Mouse (Mus musculus) neural tube, embryonic 12.5 days (tissue): ENCODE measurements around the gene Nckap5. TPM values are rescaled to one million over a fixed set of nuclear protein-coding genes. Genes with fewer than 3 reads are reported as not detected.

Source experiments
- ATAC-seq: fragments of 200-750 bp; cut with Nextera tagmentation; 2 replicates; pipeline ENCODE4 v1.8.0; 2017; ENCODE audit warnings: low read depth, mild to moderate bottlenecking, moderate TSS enrichment, moderate library complexity; ENCODE audit not compliant: low FRiP score
- H3K27ac ChIP-seq: fragments of 300-500 bp; sonication (generic); 2 replicates; pipeline ENCODE4 v1.5.1; 2016
- H3K27me3 ChIP-seq: fragments of 300-500 bp; sonication (generic); replicated peaks from 2 replicates; pipeline ENCODE4 v1.6.1; 2016; ENCODE audit warnings: mild to moderate bottlenecking
- H3K36me3 ChIP-seq: fragments of 300-500 bp; sonication (generic); 2 replicates; pipeline ENCODE4 v1.6.1; 2016; ENCODE audit warnings: mild to moderate bottlenecking
- H3K4me1 ChIP-seq: fragments of 300-500 bp; sonication (generic); 2 replicates; pipeline ENCODE4 v1.6.1; 2016
- H3K4me2 ChIP-seq: fragments of 300-500 bp; sonication (generic); replicated peaks from 2 replicates; pipeline ENCODE4 v1.6.1; 2016; ENCODE audit warnings: mild to moderate bottlenecking
- H3K4me3 ChIP-seq: fragments of 300-500 bp; sonication (generic); 2 replicates; pipeline ENCODE4 v1.5.1; 2016
- H3K9ac ChIP-seq: fragments of 300-500 bp; sonication (generic); 2 replicates; pipeline ENCODE4 v1.6.1; 2016; ENCODE audit warnings: mild to moderate bottlenecking
- H3K9me3 ChIP-seq: fragments of 300-500 bp; sonication (generic); 2 replicates; pipeline ENCODE4 v1.6.1; 2016; ENCODE audit warnings: mild to moderate bottlenecking
- WGBS: fragments of 180-500 bp; shearing (Covaris S2); methylation state at CpG from one replicate; pipeline ENCODE4 v1.1.7; 2016; 5-methylcytosine and 5-hydroxymethylcytosine counted together
- polyA plus RNA-seq: library from polyadenylated mRNA; unstranded; fragments of >200 nt; fragmentation: Nextera tagmentation; extraction: Ambion mirVana; gene quantifications from 2 replicates; pipeline ENCODE4 v1.2.1, GENCODE M21; 2016

Nckap5 gene
- polyA plus RNA-seq, 1 experiment from 2014 or later = 25.4 TPM

GRCm38 (mm10) chr1:126763192-126763591, 67.4 kb downstream of the Nckap5 start:
- no peak for ATAC-seq
- H3K27ac ChIP-seq = no peak overlapping the region
- 94% methylated on average over 2 of the region's 2 CpGs for WGBS
- H3K9ac ChIP-seq = no peak overlapping the region
- H3K4me3 ChIP-seq = no peak overlapping the region
- H3K4me1 ChIP-seq = 0 out of 2 replicates have a peak, but pooled peaks cover 14% of the 10 kb centered on the region
- H3K4me2 ChIP-seq = no peak overlapping the region
- no peaks in the 10 kb centered on the region for H3K9me3 ChIP-seq
- no peaks in the 10 kb centered on the region for H3K27me3 ChIP-seq
- no peaks in the 10 kb centered on the region for H3K36me3 ChIP-seq

GRCm38 (mm10) chr1:126760386-126760785, 70.2 kb downstream of the Nckap5 start:
- WGBS = 25% methylated on average over 2 of the region's 2 CpGs
- ATAC-seq = no peak
- no peak overlapping the region for H3K4me3 ChIP-seq

GRCm38 (mm10) chr1:126755682-126756081, 74.9 kb downstream of the Nckap5 start:
- no peak for ATAC-seq
- Histone ChIP-seq H3K4me1 (peaks cover 27% of the 10 kb centered on the region), H3K27me3 (no peaks in the 10 kb centered on the region), H3K27ac (no peak overlapping the region), H3K36me3 (no peaks in the 10 kb centered on the region), H3K4me2 (no peak overlapping the region), H3K4me3 (no peak overlapping the region), H3K9me3 (no peaks in the 10 kb centered on the region), H3K9ac (no peak overlapping the region)
- WGBS = 22% methylated on average over 5 of the region's 5 CpGs

More at GRCm38 (mm10) chr1:126760386-126760785, 70.2 kb downstream of the Nckap5 start:
- H3K27ac ChIP-seq = no peak overlapping the region
- H3K27me3 ChIP-seq = no peaks in the 10 kb centered on the region
- no peak overlapping the region for H3K9ac ChIP-seq
- no peaks in the 10 kb centered on the region for H3K9me3 ChIP-seq
- no peaks in the 10 kb centered on the region for H3K36me3 ChIP-seq
- no peak overlapping the region for H3K4me2 ChIP-seq
- H3K4me1 ChIP-seq = 0 out of 2 replicates have a peak, but pooled peaks cover 5% of the 10 kb centered on the region

GRCm38 (mm10) chr1:126753611-126754010, 77.0 kb downstream of the Nckap5 start:
- H3K4me3 ChIP-seq = no peak overlapping the region
- no peak overlapping the region for H3K9ac ChIP-seq
- H3K27me3 ChIP-seq = no peaks in the 10 kb centered on the region
- no peaks in the 10 kb centered on the region for H3K36me3 ChIP-seq
- H3K27ac ChIP-seq = no peak overlapping the region
- no peak overlapping the region for H3K4me2 ChIP-seq
- 0 out of 2 replicates have a peak, but pooled peaks have one; percentile 19 for ATAC-seq
- peaks cover 27% of the 10 kb centered on the region for H3K4me1 ChIP-seq
- H3K9me3 ChIP-seq = no peaks in the 10 kb centered on the region

- Histone ChIP-seq H3K4me2 (no peak overlapping the region), H3K4me1 (peaks cover 27% of the 10 kb centered on the region), H3K9ac (no peak overlapping the region), H3K9me3 (no peaks in the 10 kb centered on the region), H3K36me3 (no peaks in the 10 kb centered on the region), H3K27ac (no peak overlapping the region), H3K27me3 (no peaks in the 10 kb centered on the region), H3K4me3 (no peak overlapping the region)
- no peak for ATAC-seq
- WGBS = 65% methylated on average over 13 of the region's 13 CpGs
Observed at GRCm38 (mm10) chr1:126752247-126753037, 78.2 kb downstream of the Nckap5 start.

GRCm38 (mm10) chr1:126751137-126751536, 79.5 kb downstream of the Nckap5 start:
- peak; percentile 67 for ATAC-seq
- H3K27me3 ChIP-seq = no peaks in the 10 kb centered on the region
- H3K27ac ChIP-seq = no peak overlapping the region
- WGBS = 24% methylated on average over 6 of the region's 6 CpGs
- no peaks in the 10 kb centered on the region for H3K36me3 ChIP-seq
- no peak overlapping the region for H3K4me2 ChIP-seq
- no peak overlapping the region for H3K4me3 ChIP-seq
- no peak overlapping the region for H3K9ac ChIP-seq
- no peaks in the 10 kb centered on the region for H3K9me3 ChIP-seq
- H3K4me1 ChIP-seq = peaks cover 27% of the 10 kb centered on the region

GRCm38 (mm10) chr1:126750156-126750555, 80.4 kb downstream of the Nckap5 start:
- ATAC-seq = no peak
- H3K36me3 ChIP-seq = no peaks in the 10 kb centered on the region
- H3K4me1 ChIP-seq = peaks cover 36% of the 10 kb centered on the region
- H3K27ac ChIP-seq = no peak overlapping the region
- no peak overlapping the region for H3K9ac ChIP-seq
- WGBS = 96% methylated on average over 3 of the region's 3 CpGs
- no peaks in the 10 kb centered on the region for H3K9me3 ChIP-seq
- no peaks in the 10 kb centered on the region for H3K27me3 ChIP-seq
- no peak overlapping the region for H3K4me2 ChIP-seq
- H3K4me3 ChIP-seq = no peak overlapping the region

- H3K9me3 ChIP-seq = no peaks in the 10 kb centered on the region
- H3K4me2 ChIP-seq = no peak overlapping the region
- no peaks in the 10 kb centered on the region for H3K36me3 ChIP-seq
- no peak overlapping the region for H3K27ac ChIP-seq
- no peak overlapping the region for H3K9ac ChIP-seq
- H3K4me1 ChIP-seq = peaks cover 37% of the 10 kb centered on the region
- ATAC-seq = no peak
- no peak overlapping the region for H3K4me3 ChIP-seq
- WGBS = 84% methylated on average over 4 of the region's 4 CpGs
- no peaks in the 10 kb centered on the region for H3K27me3 ChIP-seq
Observed at GRCm38 (mm10) chr1:126747914-126748313, 82.7 kb downstream of the Nckap5 start.

GRCm38 (mm10) chr1:126745482-126746136, 85.0 kb downstream of the Nckap5 start:
- no peak overlapping the region for H3K4me2 ChIP-seq
- H3K9me3 ChIP-seq = no peaks in the 10 kb centered on the region
- no peaks in the 10 kb centered on the region for H3K27me3 ChIP-seq
- peak; percentile 46; the same call in 1 of the 2 replicates for ATAC-seq
- peaks cover 18% of the 10 kb centered on the region for H3K4me1 ChIP-seq
- WGBS = 14% methylated on average over 4 of the region's 4 CpGs
- no peak overlapping the region for H3K9ac ChIP-seq
- H3K4me3 ChIP-seq = no peak overlapping the region
- peak overlapping the region; percentile 2; the same call in 1 of the 2 replicates for H3K27ac ChIP-seq
- H3K36me3 ChIP-seq = no peaks in the 10 kb centered on the region

GRCm38 (mm10) chr1:126744631-126745305, 85.8 kb downstream of the Nckap5 start:
- H3K27ac ChIP-seq = no peak overlapping the region
- ATAC-seq = peak; percentile 77

GRCm38 (mm10) chr1:126738291-126738640, 92.3 kb downstream of the Nckap5 start:
- Histone ChIP-seq H3K4me1 (peaks cover 35% of the 10 kb centered on the region), H3K4me3 (peak overlapping the region; percentile 43), H3K27me3 (0 out of 2 replicates have a peak, but pooled peaks cover 2% of the 10 kb centered on the region), H3K9ac (peak overlapping the region; percentile 51), H3K27ac (no peak overlapping the region; the same call in 1 of the 2 replicates), H3K9me3 (no peaks in the 10 kb centered on the region), H3K4me2 (peak overlapping the region; percentile 68), H3K36me3 (no peaks in the 10 kb centered on the region)
- 2% methylated on average over 12 of the region's 12 CpGs for WGBS
- ATAC-seq = peak; percentile 49

More at GRCm38 (mm10) chr1:126744631-126745305, 85.8 kb downstream of the Nckap5 start:
- WGBS = 30% methylated on average over 14 of the region's 14 CpGs
- Histone ChIP-seq H3K4me3 (no peak overlapping the region), H3K9me3 (no peaks in the 10 kb centered on the region), H3K4me2 (no peak overlapping the region), H3K4me1 (peaks cover 18% of the 10 kb centered on the region), H3K9ac (no peak overlapping the region), H3K36me3 (no peaks in the 10 kb centered on the region), H3K27me3 (no peaks in the 10 kb centered on the region)
